ENCODE assay signal across 24 mouse cellular contexts in the genomic region with DNA sequence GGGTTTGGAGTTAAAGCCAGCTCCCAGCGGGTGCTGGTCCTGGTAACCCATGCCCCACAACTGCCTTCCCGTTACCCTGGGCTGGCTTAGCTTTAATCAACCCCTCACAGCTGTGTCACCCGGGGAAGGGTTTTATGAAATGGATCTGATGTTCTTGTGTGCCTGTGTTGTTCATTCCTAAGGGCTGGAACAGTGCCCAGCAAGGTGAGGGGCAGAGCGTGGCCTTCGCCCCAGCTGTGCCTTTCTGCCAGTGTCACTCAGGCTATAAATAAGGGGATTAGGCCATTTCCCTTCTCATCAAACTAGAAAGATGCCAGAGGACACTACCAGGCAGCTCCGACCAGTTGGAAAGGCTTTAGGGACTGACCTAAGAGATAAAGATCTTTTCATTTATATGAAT.
"Had no signal": no experiment of that assay in that cellular context is flagged by ENCODE, and none has a peak within 500 bp of the region (broad histone marks: within the 10 kb centered on the region; RNA-seq: fewer than 3 reads in every experiment).

No protein-coding gene starts in this region.

- H3K27ac ChIP-seq: heart, embryonic 10.5 days; hindbrain, embryonic 13.5 days; hindbrain, embryonic 15.5 days; hindbrain, postnatal 0 days; kidney, embryonic 15.5 days; kidney, postnatal 0 days; limb, embryonic 13.5 days; limb, embryonic 15.5 days; liver, embryonic 12.5 days; liver, embryonic 14.5 days had no signal

- ATAC-seq: hindbrain, postnatal 0 days; intestine, embryonic 16.5 days; liver, embryonic 12.5 days had no signal

- H3K4me1 ChIP-seq: hindbrain, embryonic 13.5 days; hindbrain, embryonic 15.5 days; limb, embryonic 15.5 days had no signal

- H3K4me2 ChIP-seq: heart, embryonic 12.5 days; hindbrain, embryonic 13.5 days; hindbrain, embryonic 15.5 days; kidney, embryonic 15.5 days; limb, embryonic 13.5 days; limb, embryonic 15.5 days; liver, embryonic 12.5 days had no signal

- H3K27me3 ChIP-seq: heart, embryonic 12.5 days; hindbrain, embryonic 13.5 days; hindbrain, embryonic 15.5 days; kidney, embryonic 15.5 days; limb, embryonic 13.5 days; limb, embryonic 15.5 days; liver, embryonic 12.5 days had no signal

- DNase-seq: gastrocnemius, postnatal 14 days; heart, adult 18-20 months; heart, postnatal 10 days; heart, postnatal 4 days; kidney, adult 11 months; kidney, adult 2 months; kidney, adult 9 months; kidney, postnatal 14 days; kidney, postnatal 36 days; layer of hippocampus, adult 9-11 months; layer of hippocampus, postnatal 36 days; left cerebral cortex, postnatal 4 days had no signal

- H3K9ac ChIP-seq: heart, embryonic 12.5 days; hindbrain, embryonic 13.5 days; hindbrain, embryonic 15.5 days; kidney, embryonic 15.5 days; limb, embryonic 13.5 days; limb, embryonic 15.5 days; liver, embryonic 12.5 days; liver, embryonic 14.5 days had no signal

- H3K36me3 ChIP-seq: hindbrain, embryonic 13.5 days; hindbrain, embryonic 15.5 days; kidney, embryonic 15.5 days; limb, embryonic 13.5 days; limb, embryonic 15.5 days; liver, embryonic 12.5 days had no signal

- H3K9me3 ChIP-seq: heart, embryonic 10.5 days; heart, embryonic 12.5 days; hindbrain, embryonic 13.5 days; hindbrain, embryonic 15.5 days; kidney, embryonic 15.5 days; limb, embryonic 13.5 days; limb, embryonic 15.5 days; liver, embryonic 12.5 days had no signal

- H3K4me3 ChIP-seq: heart, embryonic 10.5 days; heart, embryonic 12.5 days; hindbrain, embryonic 13.5 days; hindbrain, embryonic 15.5 days; kidney, embryonic 15.5 days; limb, embryonic 13.5 days; limb, embryonic 15.5 days; liver, embryonic 12.5 days had no signal
